Mouse (Mus musculus) c-Kit-positive CD71-positive TER-119-positive erythroid progenitor cells, embryonic 14.5 days (primary cell): ENCODE data around the gene Vmn1r230.

Experiments used
- DNase-seq: peaks from one replicate; pipeline ENCODE4 v3.0.0-alpha.2; 2013; ENCODE audit warnings: low spot score

The Vmn1r230 gene

DNA sequence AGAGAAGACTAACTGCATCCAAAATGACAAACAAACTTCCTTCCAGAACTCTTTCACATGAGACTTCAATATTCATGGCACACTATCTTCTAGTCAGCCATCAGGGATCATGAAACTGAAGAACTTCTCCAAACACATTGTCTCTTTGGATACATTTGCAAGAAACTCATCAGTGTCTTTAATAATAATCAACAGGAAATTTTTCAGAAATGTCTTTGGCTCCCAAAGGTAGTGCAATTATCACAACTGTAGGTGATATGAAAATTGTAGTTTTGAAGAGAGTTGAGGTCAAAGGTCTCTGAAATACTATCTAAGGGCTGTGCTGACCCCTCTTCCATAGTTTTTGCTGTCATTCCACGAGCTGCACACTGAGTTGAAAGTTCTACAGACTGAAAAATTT is at the start of gene Vmn1r230:
Vmn1r230 (plus strand) TSS at position 301 of the 400 bp plus-strand sequence.
- no peak for DNase-seq

DNA sequence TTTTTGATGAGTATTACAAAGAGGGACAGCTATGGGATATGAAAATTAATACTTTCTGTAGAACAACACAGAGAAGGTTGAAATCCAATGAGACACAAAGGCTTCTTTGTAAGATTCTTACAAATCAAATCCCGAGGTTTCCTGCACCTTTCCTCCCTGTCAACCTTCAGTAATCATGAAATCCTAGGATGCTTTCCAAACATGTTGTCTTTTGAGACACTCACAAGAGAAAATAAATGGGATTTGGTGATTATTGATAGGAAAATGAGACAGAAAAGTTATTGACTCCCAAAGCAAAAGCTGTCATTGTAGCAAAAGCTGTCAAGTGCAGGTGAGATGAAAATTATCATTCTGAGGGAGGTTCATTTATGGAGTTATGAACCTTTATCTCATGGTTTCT is 29.0 kb upstream of the Vmn1r230 start, which contains the start of gene Vmn1r229:
Vmn1r229 (plus strand) TSS at position 301 of the 400 bp plus-strand sequence.
- no peak for DNase-seq
